Mouse (Mus musculus): ENCODE results near the gene Hilpda. TPM values are rescaled to one million over a fixed set of nuclear protein-coding genes. Genes with fewer than 3 reads are reported as not detected.

The Hilpda gene
- total RNA-seq, 2 experiments from 2014 or later = 2.4 to 3.7 TPM

Other genes starting within 250 kb of the Hilpda start
- 10 to 100 TPM in 1 of 2 experiments, under 1 TPM in 1; 0.48 to 13.2 TPM for gene Lep, start 212.3 kb upstream of the Hilpda start, total RNA-seq (2021)
- gene Rbm28, start 107.5 kb upstream of the Hilpda start, total RNA-seq (2021) = 10 to 100 TPM; 12.9 to 15.2 TPM
- gene Prrt4, start 92.9 kb upstream of the Hilpda start, total RNA-seq (2021) = under 1 TPM; 0.30 to 1.00 TPM
- gene Impdh1, start 56.1 kb upstream of the Hilpda start, total RNA-seq (2021) = 10 to 100 TPM in 1 of 2 experiments, 1 to 10 TPM in 1; 9.2 to 12.8 TPM
- not detected for gene Fam71f2, start 7.1 kb downstream of the Hilpda start, total RNA-seq (2021)
- not detected for gene Fam71f1, start 46.7 kb downstream of the Hilpda start, total RNA-seq (2021)
- 10 to 100 TPM; 71.3 to 96.1 TPM for gene Calu, start 75.6 kb downstream of the Hilpda start, total RNA-seq (2021)
- under 1 TPM in 1 of 2 experiments, not detected in 1; 0.26 TPM for gene Opn1sw, start 116.0 kb downstream of the Hilpda start, total RNA-seq (2021)
- gene Ccdc136, start 123.8 kb downstream of the Hilpda start, total RNA-seq (2021) = 10 to 100 TPM; 11.8 to 12.2 TPM
- 100 to 1,000 TPM; 349 to 691 TPM for gene Flnc, start 160.8 kb downstream of the Hilpda start, total RNA-seq (2021)
- gene Atp6v1f, start 195.2 kb downstream of the Hilpda start, total RNA-seq (2021) = 100 to 1,000 TPM; 118 to 125 TPM
- gene Atp6v1fnb, start 198.9 kb downstream of the Hilpda start, total RNA-seq (2021) = under 1 TPM in 1 of 2 experiments, not detected in 1; 0.37 TPM
- gene Kcp, start 235.5 kb downstream of the Hilpda start, total RNA-seq (2021) = 1 to 10 TPM; 3.9 to 6.4 TPM

All from gastrocnemius, adult 18-20 months (tissue).